Comparison of ENCODE assay signal across 29 mouse cellular contexts in genomic region chr3:104820426-104820825, GRCm38 (mm10). TPM values are rescaled to one million over a fixed set of nuclear protein-coding genes. Genes with fewer than 3 reads are reported as not detected.
A peak's percentile ranks its signal among the peaks of the same experiment; 100 is the strongest.
DNase-seq lines count a peak whose midpoint lies in the region; ATAC-seq and TF ChIP-seq lines count a peak whose summit lies in the region.
"Had no signal": no experiment of that assay in that cellular context is flagged by ENCODE, and none has a peak within 500 bp of the region (broad histone marks: within the 10 kb centered on the region; RNA-seq: fewer than 3 reads in every experiment).

No protein-coding gene starts in this region.

- no peak for TF ChIP-seq CTCF in heart, adult 2 months (IDR thresholded peaks at IDR 0.05)
- no peak for TF ChIP-seq CTCF in heart, postnatal 0 days (IDR thresholded peaks at IDR 0.05; ENCODE audit: low read depth)

- H3K4me1 ChIP-seq in heart, adult 2 months (ENCODE audit: control insufficient read depth, insufficient read depth, low read length), result peaks cover 1% of the 10 kb centered on the region
- peaks cover 5 to 38% of the 10 kb centered on the region in 2 experiments for H3K4me1 ChIP-seq in heart, embryonic 14.5 days (ENCODE audit: control insufficient read depth in 2 of 2, insufficient read depth in 2 of 2, low read length in 2 of 2)
- H3K4me1 ChIP-seq in heart, embryonic 10.5 days, result peaks cover 38% of the 10 kb centered on the region
- peaks cover 32% of the 10 kb centered on the region for H3K4me1 ChIP-seq in heart, postnatal 0 days (ENCODE audit: control insufficient read depth, insufficient read depth)
- H3K4me1 ChIP-seq in midbrain, embryonic 11.5 days (ENCODE audit: control insufficient read depth, insufficient read depth, low read length), result peaks cover 5% of the 10 kb centered on the region; the same call in 1 of the 2 replicates
- H3K4me1 ChIP-seq in midbrain, embryonic 13.5 days (replicated peaks), result peaks cover 22% of the 10 kb centered on the region

- 47% methylated on average over 1 of the region's 1 CpGs for WGBS in heart, adult 2 months
- 61% methylated on average over 1 of the region's 1 CpGs for WGBS in heart, embryonic 14.5 days
- WGBS in heart, embryonic 10.5 days, result 65% methylated on average over 1 of the region's 1 CpGs
- WGBS in heart, postnatal 0 days, result 43% methylated on average over 1 of the region's 1 CpGs
- whole genome bisulfite sequencing in midbrain, embryonic 11.5 days, result 70% methylated on average over 1 of the region's 1 CpGs
- 39% methylated on average over 1 of the region's 1 CpGs for WGBS in midbrain, embryonic 13.5 days

- no peak overlapping the region for H3K4me3 ChIP-seq in heart, adult 2 months
- no peak overlapping the region for H3K4me3 ChIP-seq in heart, embryonic 14.5 days (ENCODE audit: control insufficient read depth in 1 of 2, insufficient read depth in 1 of 2, low read depth in 1 of 2, low read length in 2 of 2)
- no peak overlapping the region for H3K4me3 ChIP-seq in heart, embryonic 10.5 days
- no peak overlapping the region for H3K4me3 ChIP-seq in heart, postnatal 0 days (ENCODE audit: low read depth, low read length)
- H3K4me3 ChIP-seq in midbrain, embryonic 11.5 days (ENCODE audit: low read depth, low read length), result no peak overlapping the region
- H3K4me3 ChIP-seq in midbrain, embryonic 13.5 days (replicated peaks), result no peak overlapping the region
- H3K4me3 ChIP-seq: embryonic facial prominence, embryonic 12.5 days; embryonic facial prominence, embryonic 15.5 days; gastrocnemius, adult 2 months had no signal

- H3K9ac ChIP-seq in heart, adult 2 months (ENCODE audit: low read depth, low read length), result no peak overlapping the region
- H3K9ac ChIP-seq in heart, embryonic 14.5 days (ENCODE audit: low read length), result no peak overlapping the region
- H3K9ac ChIP-seq in heart, postnatal 0 days (replicated peaks; ENCODE audit: low read depth, low read length), result no peak overlapping the region
- no peak overlapping the region for H3K9ac ChIP-seq in midbrain, embryonic 11.5 days (ENCODE audit: low read length)
- H3K9ac ChIP-seq in midbrain, embryonic 13.5 days (replicated peaks), result no peak overlapping the region
- H3K9ac ChIP-seq: embryonic facial prominence, embryonic 12.5 days; embryonic facial prominence, embryonic 15.5 days; forebrain, postnatal 0 days; hindbrain, embryonic 14.5 days had no signal

- no peaks in the 10 kb centered on the region; the same call in 1 of the 2 replicates for H3K79me2 ChIP-seq in heart, adult 2 months (replicated peaks; ENCODE audit: control insufficient read depth, insufficient read depth, low read length)

- no peak for TF ChIP-seq POLR2A in heart, adult 2 months (IDR thresholded peaks at IDR 0.05; ENCODE audit: insufficient read depth, low read depth, low read length)

- H3K4me2 ChIP-seq in heart, embryonic 14.5 days (ENCODE audit: low read length), result no peak overlapping the region
- H3K4me2 ChIP-seq in heart, postnatal 0 days (ENCODE audit: low read depth, low read length), result no peak overlapping the region
- no peak overlapping the region for H3K4me2 ChIP-seq in midbrain, embryonic 11.5 days
- H3K4me2 ChIP-seq in midbrain, embryonic 13.5 days (replicated peaks), result no peak overlapping the region
- H3K4me2 ChIP-seq: embryonic facial prominence, embryonic 12.5 days; embryonic facial prominence, embryonic 15.5 days; hindbrain, embryonic 14.5 days had no signal

- intact Hi-C loops in heart, adult 2 months (cut with DNase I), result no loop called here
- intact Hi-C loops in heart, postnatal 10 days (cut with DNase I), result no loop called here

- no peak for ATAC-seq in heart, embryonic 14.5 days (ENCODE audit: insufficient number of reproducible peaks, insufficient read depth, low FRiP score, low read depth)
- ATAC-seq in heart, postnatal 0 days (ENCODE audit: insufficient read depth, low read depth), result no peak
- ATAC-seq in midbrain, embryonic 11.5 days (ENCODE audit: low FRiP score), result no peak
- no peak for ATAC-seq in midbrain, embryonic 13.5 days
- ATAC-seq: forebrain, embryonic 14.5 days; forebrain, postnatal 0 days; hindbrain, postnatal 0 days; inflammation-experienced regulatory T-cells, adult 6 months; intestine, embryonic 16.5 days; Patski had no signal

- no peaks in the 10 kb centered on the region for H3K9me3 ChIP-seq in heart, embryonic 14.5 days (ENCODE audit: control insufficient read depth, low read length)
- no peaks in the 10 kb centered on the region for H3K9me3 ChIP-seq in heart, embryonic 10.5 days
- no peaks in the 10 kb centered on the region for H3K9me3 ChIP-seq in heart, postnatal 0 days (replicated peaks; ENCODE audit: control insufficient read depth, low read length)
- H3K9me3 ChIP-seq in midbrain, embryonic 11.5 days (ENCODE audit: control insufficient read depth, low read length), result no peaks in the 10 kb centered on the region
- H3K9me3 ChIP-seq in midbrain, embryonic 13.5 days, result no peaks in the 10 kb centered on the region
- H3K9me3 ChIP-seq: embryonic facial prominence, embryonic 12.5 days; embryonic facial prominence, embryonic 15.5 days; G1E had no signal

- H3K27ac ChIP-seq in heart, adult 2 months, result no peak overlapping the region
- peak overlapping the region; percentile 68 to 96 for H3K27ac ChIP-seq in heart, embryonic 14.5 days (replicated peaks in 1 of 2; ENCODE audit: control insufficient read depth in 1 of 2, insufficient read depth in 1 of 2, low read depth in 2 of 2, low read length in 2 of 2)
- H3K27ac ChIP-seq in heart, embryonic 10.5 days, result no peak overlapping the region
- peak overlapping the region; percentile 98 for H3K27ac ChIP-seq in heart, postnatal 0 days (ENCODE audit: low read depth)
- H3K27ac ChIP-seq in midbrain, embryonic 11.5 days (ENCODE audit: low read depth, low read length), result no peak overlapping the region
- H3K27ac ChIP-seq in midbrain, embryonic 13.5 days, result no peak overlapping the region
- H3K27ac ChIP-seq: embryonic facial prominence, embryonic 12.5 days; embryonic facial prominence, embryonic 15.5 days; gastrocnemius, adult 2 months; hindbrain, embryonic 14.5 days; hindbrain, postnatal 0 days had no signal

- H3K27me3 ChIP-seq in heart, adult 2 months (ENCODE audit: control insufficient read depth, insufficient read depth, low read length), result no peaks in the 10 kb centered on the region
- H3K27me3 ChIP-seq in heart, embryonic 14.5 days (ENCODE audit: control insufficient read depth, insufficient read depth, low read length), result no peaks in the 10 kb centered on the region
- H3K27me3 ChIP-seq in heart, embryonic 10.5 days (ENCODE audit: insufficient read depth, poor library complexity, severe bottlenecking), result no peaks in the 10 kb centered on the region
- H3K27me3 ChIP-seq in heart, postnatal 0 days (ENCODE audit: control insufficient read depth, insufficient read depth, low read length), result no peaks in the 10 kb centered on the region
- H3K27me3 ChIP-seq in midbrain, embryonic 11.5 days (ENCODE audit: control insufficient read depth, insufficient read depth, low read length), result no peaks in the 10 kb centered on the region
- no peaks in the 10 kb centered on the region for H3K27me3 ChIP-seq in midbrain, embryonic 13.5 days
- H3K27me3 ChIP-seq: embryonic facial prominence, embryonic 12.5 days; embryonic facial prominence, embryonic 15.5 days; Patski had no signal

- no peak for TF ChIP-seq EP300 in heart, adult 2 months (IDR thresholded peaks at IDR 0.05; ENCODE audit: insufficient read depth, low read depth, low read length)
- no peak for TF ChIP-seq EP300 in heart, postnatal 0 days (IDR thresholded peaks at IDR 0.05; ENCODE audit: low read depth)

- peaks cover 11% of the 10 kb centered on the region for H3K36me3 ChIP-seq in heart, adult 2 months (ENCODE audit: control insufficient read depth, insufficient read depth, low read length)
- peaks cover 23% of the 10 kb centered on the region for H3K36me3 ChIP-seq in heart, embryonic 14.5 days (ENCODE audit: control insufficient read depth, insufficient read depth, low read length)
- H3K36me3 ChIP-seq in heart, embryonic 10.5 days, result peaks cover 21% of the 10 kb centered on the region
- H3K36me3 ChIP-seq in heart, postnatal 0 days (replicated peaks; ENCODE audit: control insufficient read depth, insufficient read depth, low read length), result peaks cover 5% of the 10 kb centered on the region
- H3K36me3 ChIP-seq in midbrain, embryonic 11.5 days (ENCODE audit: control insufficient read depth, insufficient read depth, low read length), result no peaks in the 10 kb centered on the region
- peaks cover 15% of the 10 kb centered on the region for H3K36me3 ChIP-seq in midbrain, embryonic 13.5 days

- DNase-seq in heart, adult 11 months, result peak; percentile 61
- no peak for DNase-seq in heart, adult 2 months
- no peak for DNase-seq in heart, embryonic 10.5 days (ENCODE audit: low spot score)
- DNase-seq in heart, postnatal 0 days (ENCODE audit: low spot score), result peak; percentile 43
- DNase-seq in heart, postnatal 10 days, result no peak
- DNase-seq in midbrain, embryonic 11.5 days (ENCODE audit: low spot score, missing footprints), result peak; percentile 80
- DNase-seq: adrenal gland, adult 2 months; adrenal gland, postnatal 14 days; cerebellum, adult 11 months; cerebellum, adult 2 months; cerebellum, adult 9-11 months; cerebellum, postnatal 25 days; forebrain, postnatal 0 days; gastrocnemius, adult 2 months; gastrocnemius, postnatal 14 days; heart, postnatal 36 days; kidney, adult 18-20 months had no signal

RNA-seq across cellular contexts. Expression of gene Mov10, which starts 2.1 kb away (rescaled TPM):
- total RNA-seq in heart, adult 2 months (2021), result 1 to 10 TPM; 4.6 to 5.9 TPM
- 5.7 and 7.4 TPM in 2 replicates for polyA plus RNA-seq in heart, adult 2 months (2012; rRNA removed)
- polyA plus RNA-seq in heart, embryonic 14.5 days (2014; fragmentation: Nextera tagmentation; extraction: Ambion mirVana), result 20.9 and 22.1 TPM in 2 replicates
- 42.2 and 54.0 TPM in 2 replicates for polyA plus RNA-seq in heart, embryonic 10.5 days (2016; fragmentation: Nextera tagmentation; extraction: Ambion mirVana)
- 19.9 and 20.2 TPM in 2 replicates for total RNA-seq in heart, postnatal 0 days (2014; rRNA removed; ENCODE audit: low replicate concordance)
- 13.2 and 14.0 TPM in 2 replicates for polyA plus RNA-seq in heart, postnatal 0 days (2015; fragmentation: Nextera tagmentation; extraction: Ambion mirVana)
- total RNA-seq in heart, postnatal 10 days (2021), result 10 to 100 TPM; 10.3 to 14.6 TPM
- 9.5 and 9.9 TPM in 2 replicates for polyA plus RNA-seq in midbrain, embryonic 11.5 days (2014; fragmentation: Nextera tagmentation; extraction: Ambion mirVana)
- 6.2 and 8.7 TPM in 2 replicates for polyA plus RNA-seq in midbrain, embryonic 13.5 days (2015; fragmentation: Nextera tagmentation; extraction: Ambion mirVana)

RNA-seq across cellular contexts. Expression of gene Rhoc, which starts 32.3 kb away (rescaled TPM):
- total RNA-seq in heart, adult 2 months (2021), result 10 to 100 TPM; 83.8 to 89.9 TPM
- 85.3 and 101 TPM in 2 replicates for polyA plus RNA-seq in heart, adult 2 months (2012; rRNA removed)
- 178 and 202 TPM in 2 replicates for polyA plus RNA-seq in heart, embryonic 14.5 days (2014; fragmentation: Nextera tagmentation; extraction: Ambion mirVana)
- polyA plus RNA-seq in heart, embryonic 10.5 days (2016; fragmentation: Nextera tagmentation; extraction: Ambion mirVana), result 243 and 267 TPM in 2 replicates
- total RNA-seq in heart, postnatal 0 days (2014; rRNA removed; ENCODE audit: low replicate concordance), result 165 and 170 TPM in 2 replicates
- polyA plus RNA-seq in heart, postnatal 0 days (2015; fragmentation: Nextera tagmentation; extraction: Ambion mirVana), result 165 and 170 TPM in 2 replicates
- 100 to 1,000 TPM; 243 to 255 TPM for total RNA-seq in heart, postnatal 10 days (2021)
- 78.2 and 82.0 TPM in 2 replicates for polyA plus RNA-seq in midbrain, embryonic 11.5 days (2014; fragmentation: Nextera tagmentation; extraction: Ambion mirVana)
- 39.7 and 43.2 TPM in 2 replicates for polyA plus RNA-seq in midbrain, embryonic 13.5 days (2015; fragmentation: Nextera tagmentation; extraction: Ambion mirVana)

RNA-seq across cellular contexts. Expression of gene Fam19a3, which starts 38.8 kb away (rescaled TPM):
- 1 to 10 TPM; 1.2 to 1.4 TPM for total RNA-seq in heart, adult 2 months (2021)
- 2.4 and 3.4 TPM in 2 replicates for polyA plus RNA-seq in heart, adult 2 months (2012; rRNA removed)
- 1.0 and 1.9 TPM in 2 replicates for polyA plus RNA-seq in heart, embryonic 14.5 days (2014; fragmentation: Nextera tagmentation; extraction: Ambion mirVana)
- 0.70 and 1.4 TPM in 2 replicates for polyA plus RNA-seq in heart, embryonic 10.5 days (2016; fragmentation: Nextera tagmentation; extraction: Ambion mirVana)
- total RNA-seq in heart, postnatal 0 days (2014; rRNA removed; ENCODE audit: low replicate concordance), result 0.77 and 1.1 TPM in 2 replicates
- 1.1 TPM in 2 replicates for polyA plus RNA-seq in heart, postnatal 0 days (2015; fragmentation: Nextera tagmentation; extraction: Ambion mirVana)
- total RNA-seq in heart, postnatal 10 days (2021), result 1 to 10 TPM; 2.2 to 2.6 TPM
- not detected in 2 replicates for polyA plus RNA-seq in midbrain, embryonic 11.5 days (2014; fragmentation: Nextera tagmentation; extraction: Ambion mirVana)
- not detected in 2 replicates for polyA plus RNA-seq in midbrain, embryonic 13.5 days (2015; fragmentation: Nextera tagmentation; extraction: Ambion mirVana)
- total RNA-seq: common myeloid progenitor, adult 5-6 weeks had no signal
- polyA plus RNA-seq: G1E; hindbrain, postnatal 0 days had no signal

RNA-seq across cellular contexts. Expression of gene Ppm1j, which starts 39.6 kb away (rescaled TPM):
- total RNA-seq in heart, adult 2 months (2021), result 10 to 100 TPM; 17.5 to 20.1 TPM
- polyA plus RNA-seq in heart, adult 2 months (2012; rRNA removed), result 42.4 and 47.6 TPM in 2 replicates
- 33.0 and 33.2 TPM in 2 replicates for polyA plus RNA-seq in heart, embryonic 14.5 days (2014; fragmentation: Nextera tagmentation; extraction: Ambion mirVana)
- polyA plus RNA-seq in heart, embryonic 10.5 days (2016; fragmentation: Nextera tagmentation; extraction: Ambion mirVana), result 19.9 and 44.8 TPM in 2 replicates
- total RNA-seq in heart, postnatal 0 days (2014; rRNA removed; ENCODE audit: low replicate concordance), result 49.4 and 84.0 TPM in 2 replicates
- polyA plus RNA-seq in heart, postnatal 0 days (2015; fragmentation: Nextera tagmentation; extraction: Ambion mirVana), result 59.0 and 67.8 TPM in 2 replicates
- 10 to 100 TPM; 51.9 to 57.2 TPM for total RNA-seq in heart, postnatal 10 days (2021)
- 0.44 and 0.97 TPM in 2 replicates for polyA plus RNA-seq in midbrain, embryonic 11.5 days (2014; fragmentation: Nextera tagmentation; extraction: Ambion mirVana)
- 0.30 and 0.77 TPM in 2 replicates for polyA plus RNA-seq in midbrain, embryonic 13.5 days (2015; fragmentation: Nextera tagmentation; extraction: Ambion mirVana)
- total RNA-seq: G1E had no signal

RNA-seq across cellular contexts. Expression of gene St7l, which starts 43.4 kb away (rescaled TPM):
- total RNA-seq in heart, adult 2 months (2021), result 10 to 100 TPM; 16.7 to 19.3 TPM
- polyA plus RNA-seq in heart, adult 2 months (2012; rRNA removed), result 3.7 and 7.2 TPM in 2 replicates
- 24.1 and 28.6 TPM in 2 replicates for polyA plus RNA-seq in heart, embryonic 14.5 days (2014; fragmentation: Nextera tagmentation; extraction: Ambion mirVana)
- 27.0 and 32.2 TPM in 2 replicates for polyA plus RNA-seq in heart, embryonic 10.5 days (2016; fragmentation: Nextera tagmentation; extraction: Ambion mirVana)
- total RNA-seq in heart, postnatal 0 days (2014; rRNA removed; ENCODE audit: low replicate concordance), result 11.6 and 14.2 TPM in 2 replicates
- polyA plus RNA-seq in heart, postnatal 0 days (2015; fragmentation: Nextera tagmentation; extraction: Ambion mirVana), result 22.0 and 23.7 TPM in 2 replicates
- total RNA-seq in heart, postnatal 10 days (2021), result 10 to 100 TPM; 21.6 to 22.6 TPM
- 36.3 and 40.3 TPM in 2 replicates for polyA plus RNA-seq in midbrain, embryonic 11.5 days (2014; fragmentation: Nextera tagmentation; extraction: Ambion mirVana)
- polyA plus RNA-seq in midbrain, embryonic 13.5 days (2015; fragmentation: Nextera tagmentation; extraction: Ambion mirVana), result 35.7 and 38.7 TPM in 2 replicates

Comparison
In these comparisons a context has a peak if more than half of its experiments do, and no peak if none do; other contexts are left out.
1. DNase-seq: peak in heart, adult 11 months (single experiment), heart, postnatal 0 days (single experiment) and midbrain, embryonic 11.5 days (single experiment); none in heart, adult 2 months (0 of 2), heart, embryonic 10.5 days (single experiment) and heart, postnatal 10 days (0 of 2).
2. H3K27ac ChIP-seq: peak in heart, embryonic 14.5 days (2 of 2) and heart, postnatal 0 days (single experiment); none in heart, adult 2 months (single experiment), heart, embryonic 10.5 days (single experiment), midbrain, embryonic 11.5 days (single experiment) and midbrain, embryonic 13.5 days (single experiment).